Mouse (Mus musculus): ENCODE measurements at regions not wholly inside any gene's neighbourhood (a gene's known extent, or its start where the extent isn't known, plus 50 kb on each side); places are given as distances from the start of the nearest gene placed in this dataset.

GRCm38 (mm10) chr1:42781533-42781932 is 69.5 kb upstream of the Mrps9 start:
- H3K27ac ChIP-seq (replicated peaks): no peak overlapping the region
- no peaks in the 10 kb centered on the region for H3K36me3 ChIP-seq
- no peak overlapping the region for H3K9ac ChIP-seq (replicated peaks)
- peaks cover 13% of the 10 kb centered on the region for H3K4me1 ChIP-seq
- ATAC-seq (replicated peaks): no peak
- no peaks in the 10 kb centered on the region for H3K27me3 ChIP-seq
- H3K9me3 ChIP-seq: no peaks in the 10 kb centered on the region
- H3K4me2 ChIP-seq (replicated peaks): no peak overlapping the region
- H3K4me3 ChIP-seq: no peak overlapping the region
- WGBS: 65% methylated on average over 8 of the region's 8 CpGs

- no peak for ATAC-seq (replicated peaks)
- Histone ChIP-seq H3K4me1 (peaks cover 13% of the 10 kb centered on the region), H3K9me3 (no peaks in the 10 kb centered on the region), H3K4me2 (replicated peaks) (no peak overlapping the region), H3K9ac (replicated peaks) (no peak overlapping the region), H3K27ac (replicated peaks) (no peak overlapping the region), H3K36me3 (no peaks in the 10 kb centered on the region), H3K27me3 (no peaks in the 10 kb centered on the region), H3K4me3 (no peak overlapping the region)
- 24% methylated on average over 7 of the region's 7 CpGs for WGBS
Observed at GRCm38 (mm10) chr1:42783072-42783672, 67.9 kb upstream of the Mrps9 start.

GRCm38 (mm10) chr1:42787240-42787639 is 63.8 kb upstream of the Mrps9 start:
- H3K36me3 ChIP-seq: no peaks in the 10 kb centered on the region
- H3K27ac ChIP-seq (replicated peaks): no peak overlapping the region
- no peaks in the 10 kb centered on the region for H3K9me3 ChIP-seq
- no peak overlapping the region for H3K9ac ChIP-seq (replicated peaks)
- no peak overlapping the region for H3K4me2 ChIP-seq (replicated peaks)
- no peaks in the 10 kb centered on the region for H3K4me1 ChIP-seq
- H3K4me3 ChIP-seq: no peak overlapping the region
- H3K27me3 ChIP-seq: no peaks in the 10 kb centered on the region
- ATAC-seq (replicated peaks): no peak
- 71% methylated on average over 7 of the region's 7 CpGs for WGBS

GRCm38 (mm10) chr1:42788413-42788812 is 62.6 kb upstream of the Mrps9 start:
- Histone ChIP-seq H3K27ac (replicated peaks) (no peak overlapping the region), H3K9me3 (no peaks in the 10 kb centered on the region), H3K4me1 (no peaks in the 10 kb centered on the region), H3K36me3 (no peaks in the 10 kb centered on the region), H3K27me3 (no peaks in the 10 kb centered on the region), H3K9ac (replicated peaks) (no peak overlapping the region), H3K4me2 (replicated peaks) (no peak overlapping the region), H3K4me3 (no peak overlapping the region)
- 77% methylated on average over 6 of the region's 6 CpGs for WGBS
- ATAC-seq (replicated peaks): no peak

All from forebrain, embryonic 15.5 days (tissue).